Comparison of ENCODE assay signal across 17 mouse cellular contexts in genomic region chr4:101187381-101187780, GRCm38 (mm10).
A peak's percentile ranks its signal among the peaks of the same experiment; 100 is the strongest.
DNase-seq lines count a peak whose midpoint lies in the region; ATAC-seq and TF ChIP-seq lines count a peak whose summit lies in the region.
"Had no signal": no experiment of that assay in that cellular context is flagged by ENCODE, and none has a peak within 500 bp of the region (broad histone marks: within the 10 kb centered on the region; RNA-seq: fewer than 3 reads in every experiment).

No protein-coding gene starts in this region.

- no peak for TF ChIP-seq EP300 in liver, postnatal 0 days (IDR thresholded peaks at IDR 0.05; ENCODE audit: low read depth)

- no peak for TF ChIP-seq CTCF in layer of hippocampus, adult 2 months (conservative IDR thresholded peaks at IDR 0.05)
- no peak for TF ChIP-seq CTCF in liver, postnatal 0 days (IDR thresholded peaks at IDR 0.05; ENCODE audit: low read depth)

- intact Hi-C loops in left cerebral cortex, postnatal 14 days (cut with DNase I): no loop called here

- no peaks in the 10 kb centered on the region for H3K9me3 ChIP-seq in liver, postnatal 0 days (ENCODE audit: low read length)
- no peaks in the 10 kb centered on the region for H3K9me3 ChIP-seq in midbrain, embryonic 15.5 days
- H3K9me3 ChIP-seq: embryonic facial prominence, embryonic 12.5 days; heart, embryonic 10.5 days; hindbrain, embryonic 10.5 days; limb, embryonic 15.5 days had no signal

- no peak overlapping the region; the same call in 1 of the 2 replicates for H3K9ac ChIP-seq in liver, postnatal 0 days (replicated peaks)
- H3K9ac ChIP-seq in midbrain, embryonic 15.5 days: no peak overlapping the region
- H3K9ac ChIP-seq: embryonic facial prominence, embryonic 12.5 days; limb, embryonic 15.5 days had no signal

- peak; percentile 42; the same call in 1 of the 2 replicates for ATAC-seq in liver, postnatal 0 days
- no peak for ATAC-seq in midbrain, embryonic 15.5 days (replicated peaks)

- H3K4me3 ChIP-seq in layer of hippocampus, adult 2 months: no peak overlapping the region
- no peak overlapping the region for H3K4me3 ChIP-seq in liver, postnatal 0 days (ENCODE audit: low read depth, low read length)
- H3K4me3 ChIP-seq in midbrain, embryonic 15.5 days: no peak overlapping the region
- H3K4me3 ChIP-seq: embryonic facial prominence, embryonic 12.5 days; heart, embryonic 10.5 days; hindbrain, embryonic 10.5 days; limb, embryonic 15.5 days had no signal

- no peak overlapping the region for H3K4me2 ChIP-seq in liver, postnatal 0 days (ENCODE audit: low read depth, low read length)
- H3K4me2 ChIP-seq in midbrain, embryonic 15.5 days: no peak overlapping the region
- H3K4me2 ChIP-seq: embryonic facial prominence, embryonic 12.5 days; limb, embryonic 15.5 days had no signal

- peaks cover 66% of the 10 kb centered on the region for H3K36me3 ChIP-seq in liver, postnatal 0 days (replicated peaks; ENCODE audit: insufficient read depth, low read length)
- no peaks in the 10 kb centered on the region for H3K36me3 ChIP-seq in midbrain, embryonic 15.5 days (replicated peaks)

- peaks cover 37% of the 10 kb centered on the region for H3K4me1 ChIP-seq in liver, postnatal 0 days (ENCODE audit: insufficient read depth)
- no peaks in the 10 kb centered on the region for H3K4me1 ChIP-seq in midbrain, embryonic 15.5 days
- H3K4me1 ChIP-seq: embryonic facial prominence, embryonic 12.5 days; hindbrain, embryonic 10.5 days; limb, embryonic 15.5 days had no signal

- H3K27me3 ChIP-seq in liver, postnatal 0 days (ENCODE audit: insufficient read depth, low read length): no peaks in the 10 kb centered on the region
- H3K27me3 ChIP-seq in midbrain, embryonic 15.5 days (replicated peaks): no peaks in the 10 kb centered on the region
- H3K27me3 ChIP-seq: embryonic facial prominence, embryonic 12.5 days; limb, embryonic 15.5 days had no signal

- H3K27ac ChIP-seq in layer of hippocampus, adult 2 months: peak overlapping the region; percentile 2; the same call in 1 of the 2 replicates
- peak overlapping the region; percentile 32; the same call in 1 of the 2 replicates for H3K27ac ChIP-seq in liver, postnatal 0 days (ENCODE audit: low read depth)
- H3K27ac ChIP-seq in midbrain, embryonic 15.5 days: no peak overlapping the region
- H3K27ac ChIP-seq: embryonic facial prominence, embryonic 12.5 days; heart, embryonic 10.5 days; hindbrain, embryonic 10.5 days; limb, embryonic 15.5 days had no signal

- 55% methylated on average over 4 of the region's 4 CpGs for WGBS in liver, postnatal 0 days (ENCODE audit: insufficient replicate concordance)
- WGBS in midbrain, embryonic 15.5 days: 89% methylated on average over 4 of the region's 4 CpGs

- no peak for DNase-seq in layer of hippocampus, adult 2 months (ENCODE audit: low spot score in 2 of 2)
- no peak for DNase-seq in layer of hippocampus, adult 9-11 months
- peak; percentile 94 for DNase-seq in T-cell, adult 2 months (ENCODE audit: low spot score)
- no peak for DNase-seq in liver, postnatal 0 days
- peak; percentile 73 to 77 for DNase-seq in thymus, postnatal 10 days (ENCODE audit: low spot score in 2 of 2)
- DNase-seq in urinary bladder, postnatal 25 days (ENCODE audit: low spot score): no peak
- DNase-seq in left cerebral cortex, postnatal 14 days (ENCODE audit: low spot score in 2 of 2): no peak
- DNase-seq: B cell, adult 2 months; cerebellum, adult 11 months; kidney, adult 11 months; lung, postnatal 36 days; right cerebral cortex, adult 18-20 months had no signal

Comparison
In these comparisons a context has a peak if more than half of its experiments do, and no peak if none do; other contexts are left out.
1. DNase-seq: peak in T-cell, adult 2 months (single experiment) and thymus, postnatal 10 days (2 of 2); none in layer of hippocampus, adult 2 months (0 of 2), layer of hippocampus, adult 9-11 months (single experiment), liver, postnatal 0 days (single experiment), urinary bladder, postnatal 25 days (single experiment) and left cerebral cortex, postnatal 14 days (0 of 2).